Mouse (Mus musculus): ENCODE measurements at regions not wholly inside any gene's neighbourhood (a gene's known extent, or its start where the extent isn't known, plus 50 kb on each side); places are given as distances from the start of the nearest gene placed in this dataset.

GRCm38 (mm10) chr2:148537914-148538510, 94.6 kb upstream of the Cd93 start:
- no peak overlapping the region for H3K9ac ChIP-seq (ENCODE audit: low read depth, low read length)
- H3K4me2 ChIP-seq (ENCODE audit: low read length), result no peak overlapping the region
- no peak for ATAC-seq
- no peaks in the 10 kb centered on the region for H3K9me3 ChIP-seq (replicated peaks; ENCODE audit: control insufficient read depth, low read length, poor library complexity, severe bottlenecking)
- WGBS, result 82% methylated on average over 3 of the region's 3 CpGs
- H3K27ac ChIP-seq (ENCODE audit: low read length), result no peak overlapping the region
- H3K36me3 ChIP-seq (ENCODE audit: control insufficient read depth, insufficient read depth, low read length), result no peaks in the 10 kb centered on the region
- H3K4me1 ChIP-seq (ENCODE audit: control insufficient read depth, insufficient read depth, low read length), result no peaks in the 10 kb centered on the region
- H3K27me3 ChIP-seq (ENCODE audit: control insufficient read depth, insufficient read depth, low read depth, low read length), result no peaks in the 10 kb centered on the region
- no peak overlapping the region for H3K4me3 ChIP-seq (ENCODE audit: low read depth, low read length)

GRCm38 (mm10) chr2:148537251-148537650, 93.9 kb upstream of the Cd93 start:
- H3K27me3 ChIP-seq (ENCODE audit: control insufficient read depth, insufficient read depth, low read depth, low read length), result no peaks in the 10 kb centered on the region
- no peak overlapping the region for H3K9ac ChIP-seq (ENCODE audit: low read depth, low read length)
- WGBS, result 88% methylated on average over 5 of the region's 5 CpGs
- no peaks in the 10 kb centered on the region for H3K9me3 ChIP-seq (replicated peaks; ENCODE audit: control insufficient read depth, low read length, poor library complexity, severe bottlenecking)
- no peak overlapping the region for H3K4me3 ChIP-seq (ENCODE audit: low read depth, low read length)
- no peaks in the 10 kb centered on the region for H3K36me3 ChIP-seq (ENCODE audit: control insufficient read depth, insufficient read depth, low read length)
- H3K4me1 ChIP-seq (ENCODE audit: control insufficient read depth, insufficient read depth, low read length), result no peaks in the 10 kb centered on the region
- no peak overlapping the region for H3K4me2 ChIP-seq (ENCODE audit: low read length)
- H3K27ac ChIP-seq (ENCODE audit: low read length), result no peak overlapping the region
- ATAC-seq, result no peak

- 92% methylated on average over 3 of the region's 3 CpGs for WGBS
- H3K27me3 ChIP-seq (ENCODE audit: control insufficient read depth, insufficient read depth, low read depth, low read length), result no peaks in the 10 kb centered on the region
- no peak for ATAC-seq
Measured at GRCm38 (mm10) chr2:148536608-148537007, 93.2 kb upstream of the Cd93 start.

GRCm38 (mm10) chr2:148535562-148536180, 92.3 kb upstream of the Cd93 start:
- Histone ChIP-seq H3K9ac (ENCODE audit: low read depth, low read length) (no peak overlapping the region), H3K4me2 (ENCODE audit: low read length) (no peak overlapping the region), H3K27me3 (ENCODE audit: control insufficient read depth, insufficient read depth, low read depth, low read length) (no peaks in the 10 kb centered on the region), H3K9me3 (replicated peaks; ENCODE audit: control insufficient read depth, low read length, poor library complexity, severe bottlenecking) (no peaks in the 10 kb centered on the region), H3K4me1 (ENCODE audit: control insufficient read depth, insufficient read depth, low read length) (no peaks in the 10 kb centered on the region), H3K36me3 (ENCODE audit: control insufficient read depth, insufficient read depth, low read length) (no peaks in the 10 kb centered on the region), H3K4me3 (ENCODE audit: low read depth, low read length) (no peak overlapping the region), H3K27ac (ENCODE audit: low read length) (no peak overlapping the region)
- 50% methylated on average over 5 of the region's 5 CpGs for WGBS
- no peak for ATAC-seq

More at GRCm38 (mm10) chr2:148536608-148537007, 93.2 kb upstream of the Cd93 start:
- Histone ChIP-seq H3K4me3 (ENCODE audit: low read depth, low read length) (no peak overlapping the region), H3K4me2 (ENCODE audit: low read length) (no peak overlapping the region), H3K9ac (ENCODE audit: low read depth, low read length) (no peak overlapping the region), H3K27ac (ENCODE audit: low read length) (no peak overlapping the region), H3K36me3 (ENCODE audit: control insufficient read depth, insufficient read depth, low read length) (no peaks in the 10 kb centered on the region), H3K9me3 (replicated peaks; ENCODE audit: control insufficient read depth, low read length, poor library complexity, severe bottlenecking) (no peaks in the 10 kb centered on the region), H3K4me1 (ENCODE audit: control insufficient read depth, insufficient read depth, low read length) (no peaks in the 10 kb centered on the region)

GRCm38 (mm10) chr2:148532051-148532450, 88.7 kb upstream of the Cd93 start:
- no peaks in the 10 kb centered on the region for H3K9me3 ChIP-seq (replicated peaks; ENCODE audit: control insufficient read depth, low read length, poor library complexity, severe bottlenecking)
- no peaks in the 10 kb centered on the region for H3K27me3 ChIP-seq (ENCODE audit: control insufficient read depth, insufficient read depth, low read depth, low read length)
- H3K9ac ChIP-seq (ENCODE audit: low read depth, low read length), result no peak overlapping the region
- H3K4me3 ChIP-seq (ENCODE audit: low read depth, low read length), result no peak overlapping the region
- H3K36me3 ChIP-seq (ENCODE audit: control insufficient read depth, insufficient read depth, low read length), result no peaks in the 10 kb centered on the region
- 59% methylated on average over 4 of the region's 4 CpGs for WGBS
- H3K4me2 ChIP-seq (ENCODE audit: low read length), result no peak overlapping the region
- ATAC-seq, result no peak
- H3K4me1 ChIP-seq (ENCODE audit: control insufficient read depth, insufficient read depth, low read length), result no peaks in the 10 kb centered on the region
- H3K27ac ChIP-seq (ENCODE audit: low read length), result no peak overlapping the region

- WGBS, result 86% methylated on average over 4 of the region's 4 CpGs
- no peak overlapping the region for H3K9ac ChIP-seq (ENCODE audit: low read depth, low read length)
- no peak overlapping the region for H3K4me3 ChIP-seq (ENCODE audit: low read depth, low read length)
- no peak for ATAC-seq
- no peaks in the 10 kb centered on the region for H3K36me3 ChIP-seq (ENCODE audit: control insufficient read depth, insufficient read depth, low read length)
- no peak overlapping the region for H3K4me2 ChIP-seq (ENCODE audit: low read length)
- H3K27me3 ChIP-seq (ENCODE audit: control insufficient read depth, insufficient read depth, low read depth, low read length), result no peaks in the 10 kb centered on the region
- H3K27ac ChIP-seq (ENCODE audit: low read length), result no peak overlapping the region
- no peaks in the 10 kb centered on the region for H3K4me1 ChIP-seq (ENCODE audit: control insufficient read depth, insufficient read depth, low read length)
- no peaks in the 10 kb centered on the region for H3K9me3 ChIP-seq (replicated peaks; ENCODE audit: control insufficient read depth, low read length, poor library complexity, severe bottlenecking)
Measured at GRCm38 (mm10) chr2:148530546-148530945, 87.2 kb upstream of the Cd93 start.

GRCm38 (mm10) chr2:148529900-148530299, 86.5 kb upstream of the Cd93 start:
- 77% methylated on average over 2 of the region's 2 CpGs for WGBS

GRCm38 (mm10) chr2:148527755-148528154, 84.4 kb upstream of the Cd93 start:
- H3K27me3 ChIP-seq (ENCODE audit: control insufficient read depth, insufficient read depth, low read depth, low read length), result no peaks in the 10 kb centered on the region
- no peak for ATAC-seq
- 96% methylated on average over 5 of the region's 5 CpGs for WGBS
- H3K9ac ChIP-seq (ENCODE audit: low read depth, low read length), result no peak overlapping the region
- no peaks in the 10 kb centered on the region for H3K36me3 ChIP-seq (ENCODE audit: control insufficient read depth, insufficient read depth, low read length)
- no peak overlapping the region for H3K27ac ChIP-seq (ENCODE audit: low read length)
- no peak overlapping the region for H3K4me2 ChIP-seq (ENCODE audit: low read length)
- H3K9me3 ChIP-seq (replicated peaks; ENCODE audit: control insufficient read depth, low read length, poor library complexity, severe bottlenecking), result no peaks in the 10 kb centered on the region
- H3K4me3 ChIP-seq (ENCODE audit: low read depth, low read length), result no peak overlapping the region
- no peaks in the 10 kb centered on the region for H3K4me1 ChIP-seq (ENCODE audit: control insufficient read depth, insufficient read depth, low read length)

More at GRCm38 (mm10) chr2:148529900-148530299, 86.5 kb upstream of the Cd93 start:
- H3K36me3 ChIP-seq (ENCODE audit: control insufficient read depth, insufficient read depth, low read length), result no peaks in the 10 kb centered on the region
- H3K27ac ChIP-seq (ENCODE audit: low read length), result no peak overlapping the region
- no peaks in the 10 kb centered on the region for H3K9me3 ChIP-seq (replicated peaks; ENCODE audit: control insufficient read depth, low read length, poor library complexity, severe bottlenecking)
- no peak overlapping the region for H3K9ac ChIP-seq (ENCODE audit: low read depth, low read length)
- H3K4me1 ChIP-seq (ENCODE audit: control insufficient read depth, insufficient read depth, low read length), result no peaks in the 10 kb centered on the region
- H3K4me3 ChIP-seq (ENCODE audit: low read depth, low read length), result no peak overlapping the region
- no peaks in the 10 kb centered on the region for H3K27me3 ChIP-seq (ENCODE audit: control insufficient read depth, insufficient read depth, low read depth, low read length)
- no peak for ATAC-seq
- no peak overlapping the region for H3K4me2 ChIP-seq (ENCODE audit: low read length)

GRCm38 (mm10) chr2:148525496-148525895, 82.1 kb upstream of the Cd93 start:
- no peak for ATAC-seq
- Histone ChIP-seq H3K9me3 (replicated peaks; ENCODE audit: control insufficient read depth, low read length, poor library complexity, severe bottlenecking) (no peaks in the 10 kb centered on the region), H3K27me3 (ENCODE audit: control insufficient read depth, insufficient read depth, low read depth, low read length) (no peaks in the 10 kb centered on the region), H3K4me3 (ENCODE audit: low read depth, low read length) (no peak overlapping the region), H3K9ac (ENCODE audit: low read depth, low read length) (no peak overlapping the region), H3K4me1 (ENCODE audit: control insufficient read depth, insufficient read depth, low read length) (no peaks in the 10 kb centered on the region), H3K27ac (ENCODE audit: low read length) (no peak overlapping the region), H3K4me2 (ENCODE audit: low read length) (no peak overlapping the region), H3K36me3 (ENCODE audit: control insufficient read depth, insufficient read depth, low read length) (no peaks in the 10 kb centered on the region)
- 90% methylated on average over 6 of the region's 6 CpGs for WGBS
